ENCODE assay signal across 8 mouse cellular contexts in the genomic region with DNA sequence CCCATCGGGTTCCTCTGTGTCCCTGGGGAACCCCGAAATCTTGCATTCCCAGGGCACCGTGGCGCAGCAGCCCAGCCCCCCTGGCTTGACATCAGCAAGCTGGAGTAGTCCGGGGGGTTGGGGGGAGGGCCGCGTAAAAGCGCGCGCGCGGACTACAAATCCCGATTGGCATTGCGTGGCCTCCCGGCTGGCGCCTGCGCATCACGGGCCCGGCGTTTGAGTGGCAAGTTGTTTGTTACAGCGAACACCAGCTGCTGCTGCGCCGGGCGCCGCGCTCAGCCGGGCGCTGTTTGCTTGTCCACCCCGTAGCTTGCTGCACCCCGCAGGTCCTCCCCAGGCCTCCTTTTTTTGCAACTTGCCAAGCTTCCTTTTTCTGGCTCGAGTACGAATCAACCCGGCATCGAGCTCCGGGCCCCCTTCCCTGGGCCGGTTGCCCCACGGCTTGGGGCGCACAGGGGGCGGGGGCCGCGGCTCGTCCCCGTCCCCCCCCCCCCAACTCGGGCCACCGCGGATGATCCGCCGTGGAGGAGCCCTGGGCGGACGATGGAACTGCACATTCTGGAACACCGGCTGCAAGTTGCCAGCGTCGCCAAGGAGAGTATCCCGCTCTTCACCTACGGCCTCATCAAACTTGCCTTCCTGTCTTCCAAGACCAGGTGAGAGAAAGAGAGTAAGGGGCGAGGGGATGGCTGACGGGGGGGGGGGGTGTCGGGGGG. TPM values are rescaled to one million over a fixed set of nuclear protein-coding genes. Genes with fewer than 3 reads are reported as not detected.
DNase-seq lines count a peak whose midpoint lies in the region; ATAC-seq and TF ChIP-seq lines count a peak whose summit lies in the region.

Gene Castor2, plus strand, starts transcription at position 216 of the 716 bp plus-strand sequence.

- no peaks in the 10 kb centered on the region for H3K36me3 ChIP-seq in E14TG2a.4 (ENCODE audit: insufficient read depth, low read length)
- 0 out of 2 replicates have a peak, but pooled peaks cover 5% of the 10 kb centered on the region for H3K36me3 ChIP-seq in forebrain, embryonic 15.5 days
- no peaks in the 10 kb centered on the region for H3K36me3 ChIP-seq in liver, embryonic 16.5 days (ENCODE audit: control insufficient read depth, insufficient read depth)
- no peaks in the 10 kb centered on the region for H3K36me3 ChIP-seq in neural tube, embryonic 12.5 days
- H3K36me3 ChIP-seq in stomach, postnatal 0 days (ENCODE audit: control insufficient read depth, insufficient read depth, low read length), result no peaks in the 10 kb centered on the region

- TF ChIP-seq CTCF in E14TG2a.4 (conservative IDR thresholded peaks at IDR 0.05; ENCODE audit: low read length), result no peak
- no peak; the same call in 1 of the 2 replicates for TF ChIP-seq CTCF in stomach, postnatal 0 days (IDR thresholded peaks at IDR 0.05; ENCODE audit: low read depth)

- H3K4me2 ChIP-seq in forebrain, embryonic 15.5 days (replicated peaks), result peak within 1 kb of the TSS; percentile 77
- H3K4me2 ChIP-seq in liver, embryonic 16.5 days (ENCODE audit: low read depth, low read length), result peak within 1 kb of the TSS; percentile 87
- H3K4me2 ChIP-seq in neural tube, embryonic 12.5 days (replicated peaks), result peak within 1 kb of the TSS; percentile 92
- H3K4me2 ChIP-seq in stomach, postnatal 0 days (replicated peaks; ENCODE audit: low read depth), result peak within 1 kb of the TSS; percentile 99

- peak within 1 kb of the TSS; percentile 90 for H3K9ac ChIP-seq in forebrain, embryonic 15.5 days (replicated peaks)
- peak within 1 kb of the TSS; percentile 56 for H3K9ac ChIP-seq in liver, embryonic 16.5 days (ENCODE audit: low read depth, low read length)
- peak within 1 kb of the TSS; percentile 83 for H3K9ac ChIP-seq in neural tube, embryonic 12.5 days
- H3K9ac ChIP-seq in stomach, postnatal 0 days (ENCODE audit: low read length), result peak within 1 kb of the TSS; percentile 84

- TF ChIP-seq EP300 in stomach, postnatal 0 days (optimal IDR thresholded peaks at IDR 0.05), result no peak

- peak; percentile 92 for ATAC-seq in forebrain, embryonic 15.5 days (replicated peaks)
- ATAC-seq in liver, embryonic 16.5 days (ENCODE audit: low read depth), result peak; percentile 87
- ATAC-seq in neural tube, embryonic 12.5 days (ENCODE audit: low FRiP score, low read depth), result peak; percentile 92
- peak; percentile 88 for ATAC-seq in stomach, postnatal 0 days (ENCODE audit: low FRiP score, low TSS enrichment)

- peak within 1 kb of the TSS; percentile 89 for H3K4me3 ChIP-seq in E14TG2a.4 (replicated peaks; ENCODE audit: low read length)
- peak within 1 kb of the TSS; percentile 90 for H3K4me3 ChIP-seq in forebrain, embryonic 15.5 days
- H3K4me3 ChIP-seq in liver, embryonic 16.5 days (ENCODE audit: low read depth, low read length), result peak within 1 kb of the TSS; percentile 65
- H3K4me3 ChIP-seq in neural tube, embryonic 12.5 days, result peak within 1 kb of the TSS; percentile 73
- peak within 1 kb of the TSS; percentile 75 for H3K4me3 ChIP-seq in stomach, postnatal 0 days (ENCODE audit: low read depth, low read length)

- DNase-seq in c-Kit-positive CD71-positive TER-119-positive erythroid progenitor cells, embryonic 14.5 days (ENCODE audit: low spot score), result peak; percentile 30
- DNase-seq in heart, postnatal 14 days, result peak; percentile 94
- DNase-seq in large intestine, adult 2 months (ENCODE audit: low read depth, low spot score), result peak; percentile 19
- DNase-seq in stomach, postnatal 0 days (ENCODE audit: low spot score), result peak; percentile 92

- peaks cover 17% of the 10 kb centered on the region; the same call in 1 of the 2 replicates for H3K27me3 ChIP-seq in E14TG2a.4 (ENCODE audit: insufficient read depth, low read length)
- no peaks in the 10 kb centered on the region for H3K27me3 ChIP-seq in forebrain, embryonic 15.5 days
- H3K27me3 ChIP-seq in liver, embryonic 16.5 days (ENCODE audit: control insufficient read depth, insufficient read depth, low read depth, low read length), result peaks cover 4% of the 10 kb centered on the region; the same call in 1 of the 2 replicates
- no peaks in the 10 kb centered on the region for H3K27me3 ChIP-seq in neural tube, embryonic 12.5 days (replicated peaks)
- H3K27me3 ChIP-seq in stomach, postnatal 0 days (ENCODE audit: control insufficient read depth, insufficient read depth, low read length), result no peaks in the 10 kb centered on the region

- H3K9me3 ChIP-seq in E14TG2a.4 (ENCODE audit: low read length), result 0 out of 2 replicates have a peak, but pooled peaks cover 1% of the 10 kb centered on the region
- H3K9me3 ChIP-seq in forebrain, embryonic 15.5 days, result no peaks in the 10 kb centered on the region
- H3K9me3 ChIP-seq in liver, embryonic 16.5 days (replicated peaks; ENCODE audit: control insufficient read depth, low read length), result no peaks in the 10 kb centered on the region
- H3K9me3 ChIP-seq in neural tube, embryonic 12.5 days, result no peaks in the 10 kb centered on the region
- no peaks in the 10 kb centered on the region for H3K9me3 ChIP-seq in stomach, postnatal 0 days (ENCODE audit: control insufficient read depth, low read length)

- H3K27ac ChIP-seq in forebrain, embryonic 15.5 days (replicated peaks), result peak within 1 kb of the TSS; percentile 96
- no peak within 1 kb of the TSS for H3K27ac ChIP-seq in liver, embryonic 16.5 days (ENCODE audit: low read length)
- peak within 1 kb of the TSS; percentile 59 for H3K27ac ChIP-seq in neural tube, embryonic 12.5 days
- peak within 1 kb of the TSS; percentile 69; the same call in 1 of the 2 replicates for H3K27ac ChIP-seq in stomach, postnatal 0 days (replicated peaks)

- WGBS in forebrain, embryonic 15.5 days, result 0% methylated on average over 46 of the region's 58 CpGs
- under 1% methylated on average over 57 of the region's 58 CpGs for WGBS in large intestine, adult 2 months
- under 1% methylated on average over 52 of the region's 58 CpGs for WGBS in liver, embryonic 16.5 days (ENCODE audit: insufficient replicate concordance)
- WGBS in neural tube, embryonic 12.5 days, result under 1% methylated on average over 50 of the region's 58 CpGs
- WGBS in stomach, postnatal 0 days, result under 1% methylated on average over 53 of the region's 58 CpGs

- intact Hi-C loops in heart, postnatal 14 days (cut with DNase I), result no loop called here

- H3K4me1 ChIP-seq in E14TG2a.4 (replicated peaks; ENCODE audit: low read depth, low read length), result peaks cover 39% of the 10 kb centered on the region
- peaks cover 30% of the 10 kb centered on the region for H3K4me1 ChIP-seq in forebrain, embryonic 15.5 days
- H3K4me1 ChIP-seq in liver, embryonic 16.5 days (ENCODE audit: control insufficient read depth, low read depth, low read length), result peaks cover 2% of the 10 kb centered on the region; the same call in 1 of the 2 replicates
- H3K4me1 ChIP-seq in neural tube, embryonic 12.5 days, result peaks cover 34% of the 10 kb centered on the region
- H3K4me1 ChIP-seq in stomach, postnatal 0 days (replicated peaks; ENCODE audit: control insufficient read depth, insufficient read depth), result peaks cover 2% of the 10 kb centered on the region; the same call in 1 of the 2 replicates

RNA-seq across cellular contexts. Expression of gene Castor2, which starts in this region (rescaled TPM):
- polyA plus RNA-seq in forebrain, embryonic 15.5 days (2015; fragmentation: Nextera tagmentation; extraction: Ambion mirVana), result 27.6 and 28.3 TPM in 2 replicates
- total RNA-seq in heart, postnatal 14 days (2021), result 10 to 100 TPM; 21.8 to 22.3 TPM
- polyA plus RNA-seq in large intestine, adult 2 months (2012; rRNA removed), result 7.3 and 8.6 TPM in 2 replicates
- polyA plus RNA-seq in liver, embryonic 16.5 days (2015; fragmentation: Nextera tagmentation; extraction: Ambion mirVana), result 0.67 and 0.73 TPM in 2 replicates
- polyA plus RNA-seq in neural tube, embryonic 12.5 days (2016; fragmentation: Nextera tagmentation; extraction: Ambion mirVana), result 18.1 and 20.4 TPM in 2 replicates
- polyA plus RNA-seq in stomach, postnatal 0 days (2015; fragmentation: Nextera tagmentation; extraction: Ambion mirVana), result 3.8 and 4.0 TPM in 2 replicates

Comparison
In these comparisons a context has a peak if more than half of its experiments do, and no peak if none do; other contexts are left out.
1. Peak in ATAC-seq, H3K4me3 ChIP-seq, H3K9ac ChIP-seq and H3K4me2 ChIP-seq in liver, embryonic 16.5 days; RNA of the gene not detected or under 1 TPM.
2. DNase-seq: peak in every context shown above with its lines; median percentile 94 in heart, postnatal 14 days; 92 in stomach, postnatal 0 days; 30 in c-Kit-positive CD71-positive TER-119-positive erythroid progenitor cells, embryonic 14.5 days; 19 in large intestine, adult 2 months.